Mouse (Mus musculus) T-helper 2 cell (primary cell): ENCODE measurements around the gene Ppp1r12b.

Experiments used
- in situ Hi-C: fragments of 300-600 bp; cut with MboI, MseI; formaldehyde crosslinking; loops from one replicate; pipeline ENCODE4 v1.15.1; 2025; ENCODE audit warnings: high pct_unique_total_duplicates

Ppp1r12b gene

GRCm38 (mm10) chr1:134942898-134943297 is 12.8 kb downstream of the Ppp1r12b start:
- in situ Hi-C loops: no loop called here

- in situ Hi-C loops: no loop called here
These were observed 14.9 kb downstream of the Ppp1r12b start for GRCm38 (mm10) chr1:134940863-134941262.

- in situ Hi-C loops: no loop called here
These were observed 17.5 kb downstream of the Ppp1r12b start for GRCm38 (mm10) chr1:134938233-134938632.

- in situ Hi-C loops: no loop called here
These were observed 19.4 kb downstream of the Ppp1r12b start for GRCm38 (mm10) chr1:134936335-134936734.

GRCm38 (mm10) chr1:134932431-134932830 is 23.3 kb downstream of the Ppp1r12b start:
- in situ Hi-C loops: no loop called here

- in situ Hi-C loops: no loop called here
These were observed 36.7 kb downstream of the Ppp1r12b start for GRCm38 (mm10) chr1:134919010-134919409.

GRCm38 (mm10) chr1:134915421-134915820 is 40.3 kb downstream of the Ppp1r12b start:
- in situ Hi-C loops: no loop called here

- in situ Hi-C loops: no loop called here
These were observed 42.2 kb downstream of the Ppp1r12b start for GRCm38 (mm10) chr1:134913535-134913934.

- in situ Hi-C loops: no loop called here
These were observed 43.9 kb downstream of the Ppp1r12b start for GRCm38 (mm10) chr1:134911892-134912291.

- in situ Hi-C loops: no loop called here
These were observed 45.7 kb downstream of the Ppp1r12b start for GRCm38 (mm10) chr1:134910037-134910436.

- in situ Hi-C loops: no loop called here
These were observed 46.3 kb downstream of the Ppp1r12b start for GRCm38 (mm10) chr1:134909442-134909841.

- in situ Hi-C loops: no loop called here
These were observed 53.6 kb downstream of the Ppp1r12b start for GRCm38 (mm10) chr1:134902051-134902619.

GRCm38 (mm10) chr1:134896008-134896407 is 59.7 kb downstream of the Ppp1r12b start:
- in situ Hi-C loops: no loop called here

GRCm38 (mm10) chr1:134894803-134895202 is 60.9 kb downstream of the Ppp1r12b start:
- in situ Hi-C loops: no loop called here

GRCm38 (mm10) chr1:134891916-134892315 is 63.8 kb downstream of the Ppp1r12b start:
- in situ Hi-C loops: no loop called here

GRCm38 (mm10) chr1:134889629-134890028 is 66.1 kb downstream of the Ppp1r12b start:
- in situ Hi-C loops: loop anchor here (10.0 kb wide), 1 partner anchor 1825 kb away; no protein-coding TSS in a partner anchor

- in situ Hi-C loops: no loop called here
These were observed 79.9 kb downstream of the Ppp1r12b start for GRCm38 (mm10) chr1:134875800-134876199.

GRCm38 (mm10) chr1:134872678-134873077 is 83.1 kb downstream of the Ppp1r12b start:
- in situ Hi-C loops: no loop called here

- in situ Hi-C loops: no loop called here
These were observed 89.3 kb downstream of the Ppp1r12b start for GRCm38 (mm10) chr1:134866426-134866825.

GRCm38 (mm10) chr1:134865552-134865951 is 90.2 kb downstream of the Ppp1r12b start:
- in situ Hi-C loops: no loop called here

GRCm38 (mm10) chr1:134860538-134860937 is 95.2 kb downstream of the Ppp1r12b start:
- in situ Hi-C loops: no loop called here

GRCm38 (mm10) chr1:134858344-134859053 is 97.2 kb downstream of the Ppp1r12b start:
- in situ Hi-C loops: no loop called here

- in situ Hi-C loops: no loop called here
These were observed 101.3 kb downstream of the Ppp1r12b start for GRCm38 (mm10) chr1:134854325-134854982.
